Mouse (Mus musculus): ENCODE results near the gene Chst12. TPM values are rescaled to one million over a fixed set of nuclear protein-coding genes. Genes with fewer than 3 reads are reported as not detected.

The Chst12 gene
- total and polyA plus RNA-seq, 3 experiments = 2.3 to 17.0 (median 7.6) TPM

- no peak for DNase-seq (ENCODE audit: extremely low read depth)
- peaks cover 42% of the 10 kb centered on the region for H3K27me3 ChIP-seq (replicated peaks)
Measured at GRCm38 (mm10) chr5:140546332-140546731, 41.0 kb downstream of the Chst12 start.

GRCm38 (mm10) chr5:140549306-140550047, 44.1 kb downstream of the Chst12 start:
- no peak overlapping the region for H3K4me2 ChIP-seq (ENCODE audit: insufficient read depth, low read depth, poor library complexity, severe bottlenecking)
- in situ Hi-C loops (cut with MboI; ENCODE audit: low pct_ligation_motif_present, low pct_unique_long_range_greater_than_20kb, low sequenced_read_pairs) = loop anchor here (10.0 kb wide), 1 partner anchor 195 kb away; no protein-coding TSS in a partner anchor
- H3K4me1 ChIP-seq (ENCODE audit: control insufficient read depth in 1 of 2, insufficient read depth in 2 of 2) = 0 out of 4 replicates have a peak, but pooled peaks cover 0 to 3% of the 10 kb centered on the region in 2 experiments
- H3K9me3 ChIP-seq (replicated peaks; ENCODE audit: low read length) = peaks cover 5% of the 10 kb centered on the region
- dilution Hi-C loops (cut with MboI; ENCODE audit: extremely low pct_ligation_motif_present, extremely low pct_unique_long_range_greater_than_20kb, low sequenced_read_pairs) = no loop called here
- H3K79me2 ChIP-seq (replicated peaks; ENCODE audit: control insufficient read depth, extremely low read depth, insufficient read depth, poor library complexity, severe bottlenecking) = no peaks in the 10 kb centered on the region
- H3K4me3 ChIP-seq (replicated peaks in 1 of 3; ENCODE audit: low read depth in 2 of 3, low read length in 2 of 3, poor library complexity in 1 of 3) = no peak overlapping the region
- no peaks in the 10 kb centered on the region for H3K36me3 ChIP-seq (replicated peaks in 1 of 2; ENCODE audit: control insufficient read depth in 1 of 2, insufficient read depth in 1 of 2, low read length in 1 of 2)
- TF ChIP-seq POLR2AphosphoS2 (IDR thresholded peaks at IDR 0.05; ENCODE audit: low read depth, low read length) (no peak), BHLHE40 (IDR thresholded peaks at IDR 0.05; ENCODE audit: low read depth, low read length) (no peak), ZC3H11A (IDR thresholded peaks at IDR 0.05; ENCODE audit: low read depth, low read length) (no peak), RCOR1 (conservative IDR thresholded peaks at IDR 0.05; ENCODE audit: low read depth, low read length) (no peak), GABPA (IDR thresholded peaks at IDR 0.05; ENCODE audit: insufficient replicate concordance, low read depth, low read length) (no peak)
- H3K9ac ChIP-seq (ENCODE audit: insufficient read depth, low read depth) = no peak overlapping the region
- H3K27me3 ChIP-seq (replicated peaks) = peaks cover 41% of the 10 kb centered on the region
- H3K27ac ChIP-seq (ENCODE audit: insufficient read depth, low read depth) = no peak overlapping the region
- no peak for DNase-seq (ENCODE audit: extremely low read depth)

More at GRCm38 (mm10) chr5:140546332-140546731, 41.0 kb downstream of the Chst12 start:
- H3K79me2 ChIP-seq (replicated peaks; ENCODE audit: control insufficient read depth, extremely low read depth, insufficient read depth, poor library complexity, severe bottlenecking) = no peaks in the 10 kb centered on the region
- dilution Hi-C loops (cut with MboI; ENCODE audit: extremely low pct_ligation_motif_present, extremely low pct_unique_long_range_greater_than_20kb, low sequenced_read_pairs) = no loop called here
- peak; percentile 14 to 21; a peak in 2 of 4 replicates for TF ChIP-seq CTCF (conservative IDR thresholded peaks at IDR 0.05 in 1 of 2, IDR thresholded peaks at IDR 0.05 in 1 of 2; ENCODE audit: low read depth in 2 of 2, low read length in 2 of 2)
- no peak for TF ChIP-seq EP300 (IDR thresholded peaks at IDR 0.05; ENCODE audit: low read length)
- H3K9ac ChIP-seq (ENCODE audit: insufficient read depth, low read depth) = no peak overlapping the region
- no peaks in the 10 kb centered on the region for H3K36me3 ChIP-seq (replicated peaks in 1 of 2; ENCODE audit: control insufficient read depth in 1 of 2, insufficient read depth in 1 of 2, low read length in 1 of 2)
- in situ Hi-C loops (cut with MboI; ENCODE audit: low pct_ligation_motif_present, low pct_unique_long_range_greater_than_20kb, low sequenced_read_pairs) = loop anchor here (10.0 kb wide), 1 partner anchor 198 kb away; no protein-coding TSS in a partner anchor
- H3K9me3 ChIP-seq (replicated peaks; ENCODE audit: low read length) = peaks cover 2% of the 10 kb centered on the region
- H3K4me2 ChIP-seq (ENCODE audit: insufficient read depth, low read depth, poor library complexity, severe bottlenecking) = no peak overlapping the region
- no peak overlapping the region for H3K4me3 ChIP-seq (replicated peaks in 1 of 3; ENCODE audit: low read depth in 2 of 3, low read length in 2 of 3, poor library complexity in 1 of 3)
- H3K4me1 ChIP-seq (ENCODE audit: control insufficient read depth in 1 of 2, insufficient read depth in 2 of 2) = no peaks in the 10 kb centered on the region
- H3K27ac ChIP-seq (ENCODE audit: insufficient read depth, low read depth) = no peak overlapping the region

DNA sequence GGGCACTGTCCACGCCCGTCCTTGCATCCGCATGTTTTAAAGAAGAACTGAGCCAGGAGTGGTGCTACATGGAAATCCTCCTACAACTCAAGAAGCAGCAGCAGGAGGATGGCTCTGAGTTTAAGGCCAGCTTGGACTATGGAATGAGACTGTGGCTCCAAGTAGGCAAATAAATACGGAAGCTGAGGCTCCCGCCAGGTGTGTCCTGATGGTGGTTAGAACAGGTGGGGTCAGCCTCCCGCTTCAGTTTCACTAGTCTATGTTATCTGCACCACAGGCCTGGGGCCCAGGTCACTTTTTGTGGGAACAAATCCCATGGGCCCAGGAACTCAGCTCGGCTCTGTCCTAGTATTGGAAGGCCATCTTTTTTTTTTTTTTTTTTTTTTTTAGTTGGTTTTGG, 48.4 kb downstream of the Chst12 start:
- Histone ChIP-seq H3K36me3 (replicated peaks in 1 of 2; ENCODE audit: control insufficient read depth in 1 of 2, insufficient read depth in 1 of 2, low read length in 1 of 2) (no peaks in the 10 kb centered on the region), H3K27me3 (replicated peaks) (peaks cover 34% of the 10 kb centered on the region), H3K4me3 (replicated peaks in 1 of 3; ENCODE audit: low read depth in 2 of 3, low read length in 2 of 3, poor library complexity in 1 of 3) (no peak overlapping the region), H3K4me1 (ENCODE audit: control insufficient read depth in 1 of 2, insufficient read depth in 2 of 2) (peaks cover 0 to 9% of the 10 kb centered on the region in 2 experiments; a peak in 2 of 4 replicates), H3K27ac (ENCODE audit: insufficient read depth, low read depth) (no peak overlapping the region), H3K9me3 (replicated peaks; ENCODE audit: low read length) (peaks cover 3% of the 10 kb centered on the region), H3K4me2 (ENCODE audit: insufficient read depth, low read depth, poor library complexity, severe bottlenecking) (no peak overlapping the region), H3K9ac (ENCODE audit: insufficient read depth, low read depth) (no peak overlapping the region), H3K79me2 (replicated peaks; ENCODE audit: control insufficient read depth, extremely low read depth, insufficient read depth, poor library complexity, severe bottlenecking) (no peaks in the 10 kb centered on the region)
- no peak for DNase-seq (ENCODE audit: extremely low read depth)
- in situ Hi-C loops (cut with MboI; ENCODE audit: low pct_ligation_motif_present, low pct_unique_long_range_greater_than_20kb, low sequenced_read_pairs) (no loop called here), dilution Hi-C loops (cut with MboI; ENCODE audit: extremely low pct_ligation_motif_present, extremely low pct_unique_long_range_greater_than_20kb, low sequenced_read_pairs) (no loop called here)
- TF ChIP-seq USF1 (IDR thresholded peaks at IDR 0.05; ENCODE audit: low read depth, low read length) = no peak
- no peak for TF ChIP-seq RAD21 (IDR thresholded peaks at IDR 0.05; ENCODE audit: low read depth, low read length)
- TF ChIP-seq MYC (IDR thresholded peaks at IDR 0.05; ENCODE audit: low read depth, low read length) = no peak
- TF ChIP-seq ZMIZ1 (IDR thresholded peaks at IDR 0.05; ENCODE audit: low read depth, low read length) = no peak
- no peak for TF ChIP-seq UBTF (IDR thresholded peaks at IDR 0.05; ENCODE audit: low read depth, low read length)
- no peak for TF ChIP-seq JUND (conservative IDR thresholded peaks at IDR 0.05; ENCODE audit: low read depth, low read length)
- TF ChIP-seq PAX5 (IDR thresholded peaks at IDR 0.05; ENCODE audit: low read length) = no peak
- TF ChIP-seq MAFK (IDR thresholded peaks at IDR 0.05; ENCODE audit: insufficient replicate concordance, low read length) = no peak
- TF ChIP-seq KAT2A (IDR thresholded peaks at IDR 0.05; ENCODE audit: insufficient replicate concordance, low read length) = no peak
- no peak for TF ChIP-seq TBP (conservative IDR thresholded peaks at IDR 0.05; ENCODE audit: low read depth, low read length)
- no peak for TF ChIP-seq BHLHE40 (IDR thresholded peaks at IDR 0.05; ENCODE audit: low read depth, low read length)
- TF ChIP-seq MEF2A (IDR thresholded peaks at IDR 0.05; ENCODE audit: borderline replicate concordance, low read depth, low read length) = no peak
- TF ChIP-seq IRF4 (IDR thresholded peaks at IDR 0.05; ENCODE audit: low read depth, low read length) = no peak
- no peak for TF ChIP-seq SIN3A (IDR thresholded peaks at IDR 0.05; ENCODE audit: low read length)
- TF ChIP-seq JUN (IDR thresholded peaks at IDR 0.05; ENCODE audit: insufficient read depth, low read depth, low read length) = no peak
- no peak for TF ChIP-seq USF2 (conservative IDR thresholded peaks at IDR 0.05; ENCODE audit: low read depth, low read length)
- no peak for TF ChIP-seq CHD1 (IDR thresholded peaks at IDR 0.05; ENCODE audit: low read depth, low read length)
- TF ChIP-seq ETS1 (conservative IDR thresholded peaks at IDR 0.05; ENCODE audit: low read depth, low read length) = no peak
- no peak for TF ChIP-seq POLR2A (IDR thresholded peaks at IDR 0.05; ENCODE audit: low read depth, low read length)
